Mouse (Mus musculus): ENCODE results near the gene Fgfr2. TPM values are rescaled to one million over a fixed set of nuclear protein-coding genes. Genes with fewer than 3 reads are reported as not detected.
A peak's percentile ranks its signal among the peaks of the same experiment; 100 is the strongest.

The Fgfr2 gene
- polyA plus RNA-seq, 1 experiment: 1.7 TPM

DNA sequence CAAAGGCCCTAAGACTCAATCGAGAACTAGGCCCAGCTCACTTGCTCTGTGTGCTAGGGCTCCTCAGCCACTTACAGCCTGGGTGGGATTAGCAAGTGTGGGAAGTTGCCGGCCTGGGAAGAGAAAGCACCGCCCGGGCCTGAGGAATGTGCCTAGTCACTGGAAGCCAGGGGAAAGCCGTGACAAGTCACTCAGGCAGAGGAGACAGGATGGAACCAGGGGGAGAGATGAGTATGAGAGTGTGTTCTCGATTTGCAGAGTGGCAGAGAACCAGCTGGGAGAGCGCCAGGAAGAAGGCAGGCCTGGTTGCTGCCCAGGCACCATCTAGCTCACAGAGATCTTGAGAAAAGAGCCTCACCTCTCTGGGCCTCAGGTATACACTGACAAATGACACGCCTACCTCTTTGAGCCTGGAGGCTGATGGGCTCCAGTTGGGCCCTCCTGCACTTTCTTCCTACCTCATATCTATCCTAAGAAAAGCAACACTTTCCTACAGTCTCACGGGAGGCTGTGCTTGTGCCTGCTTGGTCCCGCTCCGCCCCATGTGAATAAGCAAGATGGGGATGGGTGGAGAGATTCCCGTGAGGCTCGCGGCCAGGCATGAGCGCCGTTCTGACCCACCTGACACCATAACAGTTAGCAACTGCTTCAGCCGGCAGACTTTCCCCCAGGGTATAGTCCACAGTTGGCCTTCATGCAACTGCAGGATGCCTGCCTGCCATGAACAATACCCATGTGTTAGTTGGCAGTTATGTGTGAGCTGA lies 386.9 kb downstream of the Fgfr2 start:
- H3K36me3 ChIP-seq (ENCODE audit: control insufficient read depth, insufficient read depth): no peaks in the 10 kb centered on the region
- H3K79me3 ChIP-seq (ENCODE audit: low read depth): no peaks in the 10 kb centered on the region
- TF ChIP-seq CEBPB (IDR thresholded peaks at IDR 0.05; ENCODE audit: low read depth) (no peak), MAX (IDR thresholded peaks at IDR 0.05) (no peak), MYOG (IDR thresholded peaks at IDR 0.05; ENCODE audit: control insufficient read depth, extremely low read depth, insufficient read length) (no peak), CTCF (IDR thresholded peaks at IDR 0.05; ENCODE audit: control insufficient read depth, insufficient read depth, insufficient read length) (no peak), MYOD1 (IDR thresholded peaks at IDR 0.05; ENCODE audit: control insufficient read depth, insufficient read length, low read depth) (no peak), USF1 (IDR thresholded peaks at IDR 0.05; ENCODE audit: low read depth) (no peak), FOSL1 (IDR thresholded peaks at IDR 0.05; ENCODE audit: insufficient read depth, low read length, poor library complexity, severe bottlenecking) (no peak)
- no peaks in the 10 kb centered on the region for H3K27me3 ChIP-seq (ENCODE audit: control insufficient read depth, insufficient read depth, insufficient read length)
- H3K4me3 ChIP-seq (ENCODE audit: insufficient read depth, poor library complexity, severe bottlenecking): no peak overlapping the region
- no peaks in the 10 kb centered on the region for H3K79me2 ChIP-seq (ENCODE audit: control insufficient read depth, insufficient read depth)
- H3ac ChIP-seq (ENCODE audit: control insufficient read depth, insufficient read length, low read depth): no peak overlapping the region

- H3K27me3 ChIP-seq (ENCODE audit: control insufficient read depth, insufficient read depth, insufficient read length): no peaks in the 10 kb centered on the region
- H3K79me3 ChIP-seq (ENCODE audit: low read depth): no peaks in the 10 kb centered on the region
- no peak overlapping the region for H3ac ChIP-seq (ENCODE audit: control insufficient read depth, insufficient read length, low read depth)
- TF ChIP-seq CTCF (IDR thresholded peaks at IDR 0.05; ENCODE audit: control insufficient read depth, insufficient read depth, insufficient read length) (peak; percentile 28), MYOD1 (IDR thresholded peaks at IDR 0.05; ENCODE audit: control insufficient read depth, insufficient read length, low read depth) (no peak)
- no peak overlapping the region for H3K4me3 ChIP-seq (ENCODE audit: insufficient read depth, poor library complexity, severe bottlenecking)
- no peaks in the 10 kb centered on the region for H3K79me2 ChIP-seq (ENCODE audit: control insufficient read depth, insufficient read depth)
- H3K36me3 ChIP-seq (ENCODE audit: control insufficient read depth, insufficient read depth): no peaks in the 10 kb centered on the region
Observed at GRCm38 (mm10) chr7:132735145-132735544, 388.0 kb downstream of the Fgfr2 start.

- no peak overlapping the region for H3K4me3 ChIP-seq (ENCODE audit: insufficient read depth, poor library complexity, severe bottlenecking)
Observed at GRCm38 (mm10) chr7:132734222-132734621, 388.9 kb downstream of the Fgfr2 start.

GRCm38 (mm10) chr7:132733521-132733920 lies 389.6 kb downstream of the Fgfr2 start:
- H3K79me3 ChIP-seq (ENCODE audit: low read depth): no peaks in the 10 kb centered on the region
- H3K79me2 ChIP-seq (ENCODE audit: control insufficient read depth, insufficient read depth): no peaks in the 10 kb centered on the region
- no peak overlapping the region for H3ac ChIP-seq (ENCODE audit: control insufficient read depth, insufficient read length, low read depth)
- TF ChIP-seq CTCF (IDR thresholded peaks at IDR 0.05; ENCODE audit: control insufficient read depth, insufficient read depth, insufficient read length): no peak
- TF ChIP-seq MAX (IDR thresholded peaks at IDR 0.05): no peak
- TF ChIP-seq FOSL1 (IDR thresholded peaks at IDR 0.05; ENCODE audit: insufficient read depth, low read length, poor library complexity, severe bottlenecking): no peak
- TF ChIP-seq MYOG (IDR thresholded peaks at IDR 0.05; ENCODE audit: control insufficient read depth, extremely low read depth, insufficient read length): no peak
- no peak for TF ChIP-seq CEBPB (IDR thresholded peaks at IDR 0.05; ENCODE audit: low read depth)
- TF ChIP-seq MYOD1 (IDR thresholded peaks at IDR 0.05; ENCODE audit: control insufficient read depth, insufficient read length, low read depth): no peak
- no peak for TF ChIP-seq USF1 (IDR thresholded peaks at IDR 0.05; ENCODE audit: low read depth)
- no peak overlapping the region for H3K4me3 ChIP-seq (ENCODE audit: insufficient read depth, poor library complexity, severe bottlenecking)
- H3K27me3 ChIP-seq (ENCODE audit: control insufficient read depth, insufficient read depth, insufficient read length): no peaks in the 10 kb centered on the region
- no peaks in the 10 kb centered on the region for H3K36me3 ChIP-seq (ENCODE audit: control insufficient read depth, insufficient read depth)

More at GRCm38 (mm10) chr7:132734222-132734621, 388.9 kb downstream of the Fgfr2 start:
- H3K27me3 ChIP-seq (ENCODE audit: control insufficient read depth, insufficient read depth, insufficient read length): no peaks in the 10 kb centered on the region
- H3K36me3 ChIP-seq (ENCODE audit: control insufficient read depth, insufficient read depth): no peaks in the 10 kb centered on the region
- TF ChIP-seq MYOD1 (IDR thresholded peaks at IDR 0.05; ENCODE audit: control insufficient read depth, insufficient read length, low read depth) (no peak), CTCF (IDR thresholded peaks at IDR 0.05; ENCODE audit: control insufficient read depth, insufficient read depth, insufficient read length) (no peak), MYOG (IDR thresholded peaks at IDR 0.05; ENCODE audit: control insufficient read depth, extremely low read depth, insufficient read length) (no peak), USF1 (IDR thresholded peaks at IDR 0.05; ENCODE audit: low read depth) (no peak), MAX (IDR thresholded peaks at IDR 0.05) (no peak), CEBPB (IDR thresholded peaks at IDR 0.05; ENCODE audit: low read depth) (no peak), FOSL1 (IDR thresholded peaks at IDR 0.05; ENCODE audit: insufficient read depth, low read length, poor library complexity, severe bottlenecking) (no peak)
- H3ac ChIP-seq (ENCODE audit: control insufficient read depth, insufficient read length, low read depth): no peak overlapping the region
- no peaks in the 10 kb centered on the region for H3K79me3 ChIP-seq (ENCODE audit: low read depth)
- no peaks in the 10 kb centered on the region for H3K79me2 ChIP-seq (ENCODE audit: control insufficient read depth, insufficient read depth)

GRCm38 (mm10) chr7:132732136-132732789 lies 390.9 kb downstream of the Fgfr2 start:
- TF ChIP-seq CTCF (IDR thresholded peaks at IDR 0.05; ENCODE audit: control insufficient read depth, insufficient read depth, insufficient read length) (no peak), USF1 (IDR thresholded peaks at IDR 0.05; ENCODE audit: low read depth) (no peak), FOSL1 (IDR thresholded peaks at IDR 0.05; ENCODE audit: insufficient read depth, low read length, poor library complexity, severe bottlenecking) (no peak), MYOG (IDR thresholded peaks at IDR 0.05; ENCODE audit: control insufficient read depth, extremely low read depth, insufficient read length) (no peak), MAX (IDR thresholded peaks at IDR 0.05) (no peak), CEBPB (IDR thresholded peaks at IDR 0.05; ENCODE audit: low read depth) (no peak), MYOD1 (IDR thresholded peaks at IDR 0.05; ENCODE audit: control insufficient read depth, insufficient read length, low read depth) (no peak)
- H3K79me2 ChIP-seq (ENCODE audit: control insufficient read depth, insufficient read depth): no peaks in the 10 kb centered on the region

More at GRCm38 (mm10) chr7:132732136-132732789, 390.9 kb downstream of the Fgfr2 start:
- Histone ChIP-seq H3K79me3 (ENCODE audit: low read depth) (no peaks in the 10 kb centered on the region), H3K27me3 (ENCODE audit: control insufficient read depth, insufficient read depth, insufficient read length) (no peaks in the 10 kb centered on the region), H3K4me3 (ENCODE audit: insufficient read depth, poor library complexity, severe bottlenecking) (no peak overlapping the region), H3ac (ENCODE audit: control insufficient read depth, insufficient read length, low read depth) (no peak overlapping the region), H3K36me3 (ENCODE audit: control insufficient read depth, insufficient read depth) (no peaks in the 10 kb centered on the region)
